In the genomic region with DNA sequence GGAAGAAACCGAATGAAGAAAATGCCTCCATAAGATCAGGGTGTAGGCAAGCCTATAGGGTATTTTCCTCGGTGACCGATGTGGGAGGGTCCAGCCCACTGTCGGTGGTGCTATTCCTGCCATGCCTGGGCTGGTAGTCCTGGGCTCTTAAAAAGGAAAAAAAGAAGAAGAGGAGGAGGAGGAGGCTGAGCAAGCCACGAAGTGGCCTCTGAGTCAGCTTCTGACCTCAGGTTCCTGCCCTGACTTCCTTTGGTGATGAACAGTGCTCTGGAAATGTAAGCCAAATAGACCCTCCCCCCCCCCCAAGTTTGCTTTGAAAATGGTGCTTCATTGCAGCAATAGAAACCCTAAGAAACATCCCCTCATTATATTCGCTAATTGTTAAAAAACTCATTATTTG, we compare ENCODE assay signal across 14 mouse cellular contexts.
"Had no signal": no experiment of that assay in that cellular context is flagged by ENCODE, and none has a peak within 500 bp of the region (broad histone marks: within the 10 kb centered on the region; RNA-seq: fewer than 3 reads in every experiment).

No protein-coding gene starts in this region.

- ATAC-seq: hindbrain, postnatal 0 days; intestine, embryonic 16.5 days had no signal

- DNase-seq: gastrocnemius, postnatal 14 days; gastrocnemius, postnatal 36 days; heart, adult 18-20 months; heart, postnatal 10 days; heart, postnatal 4 days; kidney, adult 11 months; kidney, adult 2 months; kidney, adult 9 months; kidney, postnatal 25 days; kidney, postnatal 4 days; liver; liver, embryonic 13.5 days had no signal
